ENCODE assay signal across 9 mouse cellular contexts in genomic region chr10:41893433-41894411, GRCm38 (mm10).
DNase-seq lines count a peak whose midpoint lies in the region; ATAC-seq and TF ChIP-seq lines count a peak whose summit lies in the region.
"Had no signal": no experiment of that assay in that cellular context is flagged by ENCODE, and none has a peak within 500 bp of the region (broad histone marks: within the 10 kb centered on the region; RNA-seq: fewer than 3 reads in every experiment).

No protein-coding gene starts in this region.

- H3K9me3 ChIP-seq in kidney, embryonic 15.5 days (replicated peaks) = no peaks in the 10 kb centered on the region
- no peaks in the 10 kb centered on the region for H3K9me3 ChIP-seq in embryonic facial prominence, embryonic 15.5 days (replicated peaks)

- no peak for ATAC-seq in kidney, embryonic 15.5 days (replicated peaks; ENCODE audit: low FRiP score)
- no peak for ATAC-seq in embryonic facial prominence, embryonic 15.5 days (ENCODE audit: insufficient number of reproducible peaks, low FRiP score, low TSS enrichment, low read depth)
- ATAC-seq: Patski had no signal

- H3K36me3 ChIP-seq in kidney, embryonic 15.5 days = peaks cover 17% of the 10 kb centered on the region
- peaks cover 12% of the 10 kb centered on the region for H3K36me3 ChIP-seq in embryonic facial prominence, embryonic 15.5 days

- no peak for TF ChIP-seq POLR2A in olfactory bulb, adult 2 months (IDR thresholded peaks at IDR 0.05; ENCODE audit: insufficient read depth, low read depth, low read length)

- no peak overlapping the region for H3K27ac ChIP-seq in kidney, embryonic 15.5 days
- H3K27ac ChIP-seq in embryonic facial prominence, embryonic 15.5 days (replicated peaks) = peak overlapping the region; percentile 55
- 0 out of 2 replicates have a peak overlapping the region, but pooled peaks have one; percentile 36 for H3K27ac ChIP-seq in olfactory bulb, adult 2 months (ENCODE audit: insufficient read depth, low read depth, low read length)

- peaks cover 7% of the 10 kb centered on the region; the same call in 1 of the 2 replicates for H3K4me1 ChIP-seq in kidney, embryonic 15.5 days
- H3K4me1 ChIP-seq in embryonic facial prominence, embryonic 15.5 days = peaks cover 28% of the 10 kb centered on the region
- H3K4me1 ChIP-seq in olfactory bulb, adult 2 months (ENCODE audit: control insufficient read depth, insufficient read depth, low read length) = peaks cover 8% of the 10 kb centered on the region; the same call in 1 of the 2 replicates

- DNase-seq in kidney, adult 11 months = peak; percentile 19
- peak; percentile 73 for DNase-seq in A20 (ENCODE audit: low read depth, low spot score)
- peak; percentile 53 for DNase-seq in heart, postnatal 4 days
- no peak for DNase-seq in yolk sac, embryonic 10.5 days (ENCODE audit: low spot score)
- DNase-seq in layer of hippocampus, postnatal 10 days (ENCODE audit: low spot score in 2 of 2) = no peak

- 46% methylated on average over 4 of the region's 4 CpGs for WGBS in kidney, embryonic 15.5 days
- WGBS in embryonic facial prominence, embryonic 15.5 days = 36% methylated on average over 4 of the region's 4 CpGs
- whole genome bisulfite sequencing in olfactory bulb, adult 2 months = 23% methylated on average over 4 of the region's 4 CpGs

- no peak for TF ChIP-seq CTCF in olfactory bulb, adult 2 months (IDR thresholded peaks at IDR 0.05; ENCODE audit: insufficient read depth, low read depth, low read length)

- H3K4me3 ChIP-seq in kidney, embryonic 15.5 days (replicated peaks) = no peak overlapping the region
- H3K4me3 ChIP-seq in embryonic facial prominence, embryonic 15.5 days (replicated peaks) = no peak overlapping the region
- no peak overlapping the region for H3K4me3 ChIP-seq in olfactory bulb, adult 2 months (ENCODE audit: insufficient read depth, low read depth, low read length)

- no peak overlapping the region for H3K9ac ChIP-seq in kidney, embryonic 15.5 days
- H3K9ac ChIP-seq in embryonic facial prominence, embryonic 15.5 days = no peak overlapping the region

- no peaks in the 10 kb centered on the region for H3K27me3 ChIP-seq in kidney, embryonic 15.5 days
- H3K27me3 ChIP-seq in embryonic facial prominence, embryonic 15.5 days = no peaks in the 10 kb centered on the region
- H3K27me3 ChIP-seq: Patski had no signal

- no peak overlapping the region for H3K4me2 ChIP-seq in kidney, embryonic 15.5 days
- no peak overlapping the region for H3K4me2 ChIP-seq in embryonic facial prominence, embryonic 15.5 days (replicated peaks)

Comparison
In these comparisons a context has a peak if more than half of its experiments do, and no peak if none do; other contexts are left out.
1. DNase-seq: peak in kidney, adult 11 months (single experiment), A20 (single experiment) and heart, postnatal 4 days (single experiment); none in yolk sac, embryonic 10.5 days (single experiment) and layer of hippocampus, postnatal 10 days (0 of 2).